Mouse (Mus musculus) neural tube, embryonic 12.5 days (tissue): ENCODE data around the gene Satb1. TPM values are rescaled to one million over a fixed set of nuclear protein-coding genes. Genes with fewer than 3 reads are reported as not detected.

Experiments used
- ATAC-seq: fragments of 200-750 bp; cut with Nextera tagmentation; 2 replicates; pipeline ENCODE4 v1.8.0; 2017; ENCODE audit warnings: low read depth, mild to moderate bottlenecking, moderate TSS enrichment, moderate library complexity; ENCODE audit not compliant: low FRiP score
- H3K27ac ChIP-seq: fragments of 300-500 bp; sonication (generic); 2 replicates; pipeline ENCODE4 v1.5.1; 2016
- H3K27me3 ChIP-seq: fragments of 300-500 bp; sonication (generic); replicated peaks from 2 replicates; pipeline ENCODE4 v1.6.1; 2016; ENCODE audit warnings: mild to moderate bottlenecking
- H3K36me3 ChIP-seq: fragments of 300-500 bp; sonication (generic); 2 replicates; pipeline ENCODE4 v1.6.1; 2016; ENCODE audit warnings: mild to moderate bottlenecking
- H3K4me1 ChIP-seq: fragments of 300-500 bp; sonication (generic); 2 replicates; pipeline ENCODE4 v1.6.1; 2016
- H3K4me2 ChIP-seq: fragments of 300-500 bp; sonication (generic); replicated peaks from 2 replicates; pipeline ENCODE4 v1.6.1; 2016; ENCODE audit warnings: mild to moderate bottlenecking
- H3K4me3 ChIP-seq: fragments of 300-500 bp; sonication (generic); 2 replicates; pipeline ENCODE4 v1.5.1; 2016
- H3K9ac ChIP-seq: fragments of 300-500 bp; sonication (generic); 2 replicates; pipeline ENCODE4 v1.6.1; 2016; ENCODE audit warnings: mild to moderate bottlenecking
- H3K9me3 ChIP-seq: fragments of 300-500 bp; sonication (generic); 2 replicates; pipeline ENCODE4 v1.6.1; 2016; ENCODE audit warnings: mild to moderate bottlenecking
- WGBS: fragments of 180-500 bp; shearing (Covaris S2); methylation state at CpG from one replicate; pipeline ENCODE4 v1.1.7; 2016; 5-methylcytosine and 5-hydroxymethylcytosine counted together
- polyA plus RNA-seq: library from polyadenylated mRNA; unstranded; fragments of >200 nt; fragmentation: Nextera tagmentation; extraction: Ambion mirVana; gene quantifications from 2 replicates; pipeline ENCODE4 v1.2.1, GENCODE M21; 2016

Gene Satb1
- 36.5 and 37.1 TPM in 2 replicates for polyA plus RNA-seq

DNA sequence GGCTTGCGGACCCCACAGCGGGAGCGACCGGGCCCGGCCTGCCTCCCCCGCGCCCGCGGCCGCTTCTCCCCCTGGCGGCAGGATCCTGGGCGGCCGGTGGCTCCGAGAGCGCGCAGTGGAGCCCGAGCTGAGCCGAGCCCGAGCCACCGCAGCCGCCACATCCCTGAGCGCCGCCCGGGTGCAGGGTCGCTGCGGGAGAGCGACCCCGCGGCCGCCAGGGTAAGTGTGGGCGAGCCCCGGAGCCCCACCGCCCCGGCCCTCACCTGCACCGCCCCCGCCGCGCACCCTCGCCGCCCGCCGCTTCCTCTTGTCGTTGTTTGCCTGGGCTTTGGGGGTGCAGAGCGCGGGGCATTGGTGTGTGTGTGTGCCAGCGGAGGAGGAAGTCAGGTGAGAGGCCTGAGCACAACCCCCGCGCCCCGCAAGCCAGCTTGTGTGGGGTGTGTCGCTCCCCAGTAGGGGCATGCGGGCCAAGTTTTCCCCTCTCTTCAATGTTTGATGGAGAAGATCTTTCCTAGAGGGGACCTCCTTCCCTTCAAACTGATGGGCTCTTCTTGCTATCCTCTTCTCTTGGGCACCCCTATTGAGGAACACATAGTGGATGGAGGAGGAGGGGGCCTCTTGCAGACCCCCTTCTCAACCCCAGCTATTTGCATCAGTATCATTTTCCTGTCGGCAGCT, at the start of gene Satb1:
Satb1 (minus strand) TSS at position 391 of the 678 bp plus-strand sequence.
- Histone ChIP-seq H3K4me1 (peaks cover 21% of the 10 kb centered on the region), H3K4me3 (peak within 1 kb of the TSS; percentile 70), H3K36me3 (no peaks in the 10 kb centered on the region), H3K27me3 (peaks cover 27% of the 10 kb centered on the region), H3K4me2 (peak within 1 kb of the TSS; percentile 98), H3K27ac (no peak within 1 kb of the TSS), H3K9ac (peak within 1 kb of the TSS; percentile 71), H3K9me3 (no peaks in the 10 kb centered on the region)
- peak; percentile 92 for ATAC-seq
- WGBS: under 1% methylated on average over 52 of the region's 52 CpGs

DNA sequence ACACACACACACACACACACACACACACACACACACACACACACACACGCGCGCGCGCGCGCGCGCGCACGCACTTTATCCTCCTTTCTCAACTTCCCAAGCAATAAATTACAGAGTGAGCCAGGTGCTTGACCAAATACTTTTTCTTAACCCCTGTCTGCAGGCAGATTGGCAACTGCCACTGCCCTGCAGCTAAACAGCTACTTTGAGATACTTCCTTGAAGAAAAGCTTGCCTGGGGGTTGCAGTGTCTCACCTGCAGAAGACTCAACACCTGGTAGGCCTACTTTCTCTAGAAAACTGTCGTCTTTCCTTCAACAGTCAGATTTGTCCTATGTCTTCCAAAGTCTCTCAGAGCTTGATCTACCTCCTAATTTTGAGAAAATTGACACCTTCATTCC, 49.5 kb upstream of the Satb1 start:
- Histone ChIP-seq H3K27ac (no peak overlapping the region), H3K4me2 (no peak overlapping the region), H3K4me1 (no peaks in the 10 kb centered on the region), H3K9me3 (no peaks in the 10 kb centered on the region), H3K36me3 (no peaks in the 10 kb centered on the region), H3K27me3 (no peaks in the 10 kb centered on the region), H3K9ac (no peak overlapping the region), H3K4me3 (no peak overlapping the region)
- no peak for ATAC-seq
- 93% methylated on average over 12 of the region's 12 CpGs for WGBS

DNA sequence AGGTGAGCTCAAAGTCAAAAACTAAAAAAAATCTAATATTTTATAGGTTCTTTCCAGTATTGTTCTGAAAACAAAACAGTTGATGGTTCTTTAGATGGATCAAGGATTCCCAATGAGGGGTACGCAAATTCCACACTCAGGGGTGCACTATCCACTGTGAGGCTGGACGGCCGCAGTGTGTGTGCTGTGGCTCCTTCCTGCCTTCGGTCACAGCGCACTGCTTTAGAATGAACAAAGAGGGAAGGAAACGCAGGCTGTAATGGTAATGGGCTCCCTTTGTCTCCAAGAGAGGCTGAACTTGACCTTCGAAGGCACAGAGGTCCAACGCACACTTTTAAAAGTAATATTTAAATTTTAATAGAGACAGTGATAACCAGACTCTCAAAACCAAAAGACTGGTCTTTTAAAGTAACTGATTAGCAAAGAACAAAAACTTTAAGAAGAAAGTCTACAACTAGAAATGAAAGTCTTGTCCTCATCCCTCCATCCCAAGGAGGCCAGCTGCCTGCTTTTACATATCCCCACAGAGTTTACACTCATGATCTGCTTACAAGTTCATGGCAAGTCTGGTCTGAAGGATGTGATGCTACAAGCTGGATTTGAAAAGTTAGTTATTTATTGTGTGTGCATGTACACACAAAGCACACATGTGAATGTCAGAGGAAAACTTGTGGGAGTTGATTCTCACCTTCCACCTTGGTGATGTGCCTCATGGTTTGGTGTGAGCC, 48.0 kb upstream of the Satb1 start:
- no peaks in the 10 kb centered on the region for H3K36me3 ChIP-seq
- 40% methylated on average over 8 of the region's 8 CpGs for WGBS
- no peak for ATAC-seq

DNA sequence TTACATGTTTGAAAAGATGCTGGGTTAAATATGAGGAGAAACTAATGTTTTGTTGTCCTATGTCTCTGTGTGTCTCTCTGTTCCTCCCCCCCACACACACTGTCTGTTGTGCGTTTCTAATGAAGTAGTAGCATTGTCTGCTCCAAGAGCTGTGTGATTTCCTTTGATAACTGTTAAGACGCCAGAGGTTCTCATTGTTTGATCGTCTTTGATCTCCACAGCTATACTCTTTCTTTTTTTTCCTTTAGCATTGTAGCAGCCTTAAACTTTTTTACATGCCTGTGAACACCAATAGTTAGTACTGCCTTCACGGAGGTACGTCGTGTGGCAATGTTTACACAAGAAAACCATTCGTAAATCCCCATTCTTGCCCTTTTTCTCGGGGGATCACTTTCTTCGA, 47.1 kb upstream of the Satb1 start:
- H3K9me3 ChIP-seq: no peaks in the 10 kb centered on the region
- H3K27ac ChIP-seq: no peak overlapping the region
- ATAC-seq: no peak
- H3K4me2 ChIP-seq: no peak overlapping the region
- H3K36me3 ChIP-seq: no peaks in the 10 kb centered on the region
- WGBS: 23% methylated on average over 9 of the region's 9 CpGs
- no peak overlapping the region for H3K4me3 ChIP-seq
- no peaks in the 10 kb centered on the region for H3K27me3 ChIP-seq
- no peaks in the 10 kb centered on the region for H3K4me1 ChIP-seq
- H3K9ac ChIP-seq: no peak overlapping the region

More for the DNA sequence above, 48.0 kb upstream of the Satb1 start:
- H3K27me3 ChIP-seq: no peaks in the 10 kb centered on the region
- H3K4me1 ChIP-seq: no peaks in the 10 kb centered on the region
- no peak overlapping the region for H3K27ac ChIP-seq
- H3K4me2 ChIP-seq: no peak overlapping the region
- H3K9me3 ChIP-seq: no peaks in the 10 kb centered on the region
- H3K4me3 ChIP-seq: no peak overlapping the region
- no peak overlapping the region for H3K9ac ChIP-seq

DNA sequence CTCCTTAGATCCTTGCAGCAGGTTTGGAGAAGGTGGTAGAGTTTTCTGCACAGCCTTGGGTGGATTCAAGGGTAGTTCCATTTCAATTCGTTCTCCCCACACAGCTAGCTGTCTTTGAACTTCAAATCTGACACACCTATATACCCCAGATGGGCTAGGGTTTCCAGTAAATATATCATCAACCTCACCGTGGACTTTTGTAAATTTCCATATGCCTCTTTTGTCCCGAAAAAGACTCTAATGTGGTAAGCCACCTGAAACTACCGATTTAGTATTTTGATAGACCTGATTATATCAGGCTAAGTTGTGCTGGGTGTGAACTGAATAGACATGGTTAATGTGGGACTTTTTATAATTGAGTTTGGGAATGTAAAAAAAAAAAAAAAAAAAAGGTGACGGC, 46.6 kb upstream of the Satb1 start:
- Histone ChIP-seq H3K4me3 (no peak overlapping the region), H3K36me3 (no peaks in the 10 kb centered on the region), H3K27me3 (no peaks in the 10 kb centered on the region), H3K9ac (no peak overlapping the region), H3K4me1 (no peaks in the 10 kb centered on the region), H3K27ac (no peak overlapping the region), H3K4me2 (no peak overlapping the region), H3K9me3 (no peaks in the 10 kb centered on the region)
- no peak for ATAC-seq
- 88% methylated on average over 5 of the region's 5 CpGs for WGBS

DNA sequence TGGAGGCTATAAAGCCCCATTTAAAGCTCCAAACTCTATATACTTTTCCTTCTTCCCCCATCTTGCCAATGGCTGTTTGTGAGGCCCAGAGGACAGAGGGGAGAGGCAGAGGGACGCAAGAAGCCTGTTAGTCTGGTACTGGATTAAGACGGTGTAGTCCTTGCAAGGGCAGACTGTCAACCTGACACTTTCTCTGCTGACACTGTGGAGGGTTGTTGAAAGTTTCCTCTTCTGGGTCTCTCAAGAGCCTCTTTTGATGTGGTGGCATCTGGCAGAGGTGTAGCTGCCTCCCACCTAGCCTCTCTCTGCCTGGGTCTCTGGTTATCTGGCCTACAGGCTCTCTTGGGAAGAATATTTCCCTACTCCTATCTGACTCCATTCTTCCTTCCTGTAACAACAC, 46.1 kb upstream of the Satb1 start:
- no peaks in the 10 kb centered on the region for H3K4me1 ChIP-seq
- H3K36me3 ChIP-seq: no peaks in the 10 kb centered on the region
- H3K27ac ChIP-seq: no peak overlapping the region
- WGBS: 83% methylated on average over 2 of the region's 2 CpGs
- no peaks in the 10 kb centered on the region for H3K27me3 ChIP-seq
- H3K9me3 ChIP-seq: no peaks in the 10 kb centered on the region
- H3K9ac ChIP-seq: no peak overlapping the region
- no peak overlapping the region for H3K4me2 ChIP-seq
- no peak for ATAC-seq
- no peak overlapping the region for H3K4me3 ChIP-seq

DNA sequence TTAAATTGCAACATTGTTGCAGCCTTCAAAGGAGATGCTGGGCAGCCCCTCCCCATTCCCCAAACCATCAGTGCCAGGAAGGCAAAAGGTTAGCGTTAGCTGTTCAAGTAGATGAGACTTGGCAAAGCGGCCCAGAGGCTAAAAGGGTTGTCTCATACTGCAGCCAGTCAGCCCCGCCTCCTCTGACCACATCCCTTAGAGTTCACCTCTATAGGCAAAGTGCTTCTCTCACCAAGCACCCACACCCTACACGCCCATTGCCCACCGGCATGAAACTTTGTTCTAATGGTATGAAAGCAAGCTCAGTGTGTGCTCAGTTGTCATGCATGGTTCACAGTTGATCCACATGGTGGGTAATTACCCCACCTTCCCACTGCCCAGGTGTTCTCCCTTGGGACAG, 43.4 kb upstream of the Satb1 start:
- Histone ChIP-seq H3K36me3 (no peaks in the 10 kb centered on the region), H3K4me2 (no peak overlapping the region), H3K27ac (no peak overlapping the region), H3K27me3 (no peaks in the 10 kb centered on the region), H3K4me1 (no peaks in the 10 kb centered on the region), H3K9me3 (no peaks in the 10 kb centered on the region), H3K9ac (no peak overlapping the region), H3K4me3 (no peak overlapping the region)
- WGBS: 87% methylated on average over 5 of the region's 5 CpGs
- ATAC-seq: no peak

DNA sequence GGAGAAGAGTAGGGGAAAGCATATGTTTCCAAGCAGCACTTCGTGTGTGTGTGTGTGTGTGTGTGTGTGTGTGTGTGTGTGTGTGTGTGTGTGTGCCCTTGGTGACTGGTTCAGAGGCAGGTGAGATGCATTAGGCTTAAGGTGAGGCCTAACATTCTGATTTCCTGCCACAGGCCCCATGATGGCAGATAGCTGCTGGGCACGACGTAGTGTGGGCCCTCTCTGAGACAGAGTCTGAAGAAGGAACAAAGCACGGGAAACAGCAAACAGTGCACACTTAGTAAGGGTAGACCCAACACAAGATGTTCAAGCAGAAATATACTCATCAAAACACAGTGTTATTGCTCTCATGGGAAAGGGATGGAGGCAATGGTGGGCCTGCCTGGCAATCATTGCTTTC, 24.5 kb upstream of the Satb1 start:
- no peaks in the 10 kb centered on the region for H3K36me3 ChIP-seq
- H3K27ac ChIP-seq: no peak overlapping the region
- 86% methylated on average over 4 of the region's 4 CpGs for WGBS
- no peaks in the 10 kb centered on the region for H3K9me3 ChIP-seq
- H3K9ac ChIP-seq: no peak overlapping the region
- H3K4me2 ChIP-seq: no peak overlapping the region
- ATAC-seq: no peak
- no peaks in the 10 kb centered on the region for H3K27me3 ChIP-seq
- no peak overlapping the region for H3K4me3 ChIP-seq
- H3K4me1 ChIP-seq: no peaks in the 10 kb centered on the region

DNA sequence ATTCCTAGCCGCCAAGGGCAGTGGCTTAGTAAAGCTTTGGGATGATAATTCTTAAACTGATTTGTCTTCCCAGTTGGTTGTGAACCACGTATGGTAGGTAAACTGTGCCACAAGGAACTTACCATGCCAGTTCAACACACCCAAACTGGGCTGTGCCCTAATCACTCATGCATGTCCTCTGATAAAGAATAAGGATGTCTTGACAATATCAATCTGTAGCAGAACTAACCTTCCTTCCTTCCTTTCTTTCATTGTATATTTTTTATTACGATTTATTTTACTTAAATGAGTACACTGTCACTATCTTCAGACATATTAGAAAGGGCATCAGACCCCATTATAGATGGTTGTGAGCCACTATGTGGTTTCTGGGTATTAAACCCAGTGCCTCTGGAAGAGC, 23.2 kb upstream of the Satb1 start:
- Histone ChIP-seq H3K4me2 (no peak overlapping the region), H3K27me3 (no peaks in the 10 kb centered on the region), H3K36me3 (no peaks in the 10 kb centered on the region), H3K9ac (no peak overlapping the region), H3K27ac (no peak overlapping the region), H3K9me3 (no peaks in the 10 kb centered on the region), H3K4me3 (no peak overlapping the region), H3K4me1 (no peaks in the 10 kb centered on the region)
- WGBS: 88% methylated on average over 3 of the region's 3 CpGs
- ATAC-seq: no peak

DNA sequence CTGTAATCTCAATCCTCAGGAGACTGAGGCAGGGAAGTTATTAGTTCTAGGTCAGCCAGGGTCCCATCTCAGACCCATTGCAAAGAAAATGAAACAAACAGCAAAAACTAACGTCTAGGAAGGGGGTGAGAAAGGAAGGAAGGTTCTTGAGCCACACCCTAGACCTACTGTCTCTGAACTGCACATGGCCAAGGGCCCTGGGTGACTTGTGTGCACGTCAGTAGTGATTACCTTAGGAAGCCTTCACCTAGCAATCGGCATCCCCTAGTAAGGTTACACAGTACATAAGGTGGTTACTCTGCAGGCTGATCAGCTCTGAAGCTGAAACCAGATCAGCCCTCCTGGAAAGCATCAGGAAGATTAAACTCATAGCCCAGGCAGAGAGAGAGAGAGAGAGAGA, 22.2 kb upstream of the Satb1 start:
- Histone ChIP-seq H3K27me3 (no peaks in the 10 kb centered on the region), H3K9ac (no peak overlapping the region), H3K27ac (no peak overlapping the region), H3K4me2 (no peak overlapping the region), H3K36me3 (no peaks in the 10 kb centered on the region), H3K4me1 (no peaks in the 10 kb centered on the region), H3K9me3 (no peaks in the 10 kb centered on the region), H3K4me3 (no peak overlapping the region)
- ATAC-seq: no peak
- WGBS: 79% methylated on average over 3 of the region's 3 CpGs

DNA sequence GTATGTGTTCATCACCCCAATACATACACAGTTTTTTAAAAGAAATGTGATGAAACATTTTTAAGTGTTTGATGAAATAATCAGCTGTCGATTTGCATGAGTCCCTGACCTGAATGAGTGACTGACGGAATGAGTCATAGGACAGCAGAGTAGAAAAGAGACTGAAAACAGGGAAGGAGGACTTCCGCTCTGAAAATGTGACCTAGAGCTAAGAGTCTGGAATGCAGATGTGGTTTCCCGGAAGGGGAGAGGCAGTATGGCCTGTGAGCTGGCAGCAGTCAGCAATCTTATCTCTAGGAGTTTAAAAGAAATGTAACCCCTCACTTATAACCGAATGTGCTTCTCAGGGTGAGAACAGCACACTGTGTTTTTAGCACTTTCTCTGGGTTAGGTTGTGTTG, 20.9 kb upstream of the Satb1 start:
- H3K4me2 ChIP-seq: no peak overlapping the region
- H3K4me1 ChIP-seq: no peaks in the 10 kb centered on the region
- ATAC-seq: no peak
- H3K9ac ChIP-seq: no peak overlapping the region
- WGBS: 92% methylated on average over 5 of the region's 5 CpGs
- H3K27ac ChIP-seq: no peak overlapping the region
- H3K9me3 ChIP-seq: no peaks in the 10 kb centered on the region
- no peaks in the 10 kb centered on the region for H3K36me3 ChIP-seq
- no peaks in the 10 kb centered on the region for H3K27me3 ChIP-seq
- no peak overlapping the region for H3K4me3 ChIP-seq

DNA sequence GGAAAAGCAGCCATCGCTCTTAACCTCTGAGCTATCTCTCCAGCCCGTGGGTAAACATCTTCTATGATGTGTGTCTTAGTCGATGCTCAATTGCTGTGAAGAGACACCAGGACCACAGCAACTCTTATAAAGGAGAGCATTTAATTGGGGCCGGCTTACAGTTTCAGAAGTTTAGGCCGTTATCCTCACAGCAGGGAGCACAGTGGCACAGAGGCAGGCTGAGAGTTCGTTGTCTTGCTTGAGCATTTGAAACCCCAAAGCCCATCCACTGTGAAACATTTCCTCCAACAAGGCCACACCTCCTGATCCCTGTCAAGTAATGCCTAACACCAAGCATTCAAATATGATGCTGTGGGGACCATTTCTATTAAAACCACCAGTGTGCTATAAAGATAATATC, 7.5 kb upstream of the Satb1 start:
- Histone ChIP-seq H3K4me3 (no peak overlapping the region), H3K9ac (no peak overlapping the region), H3K27ac (no peak overlapping the region), H3K36me3 (no peaks in the 10 kb centered on the region), H3K4me2 (no peak overlapping the region), H3K9me3 (no peaks in the 10 kb centered on the region), H3K27me3 (no peaks in the 10 kb centered on the region), H3K4me1 (no peaks in the 10 kb centered on the region)
- WGBS: 63% methylated on average over 6 of the region's 6 CpGs
- ATAC-seq: no peak

DNA sequence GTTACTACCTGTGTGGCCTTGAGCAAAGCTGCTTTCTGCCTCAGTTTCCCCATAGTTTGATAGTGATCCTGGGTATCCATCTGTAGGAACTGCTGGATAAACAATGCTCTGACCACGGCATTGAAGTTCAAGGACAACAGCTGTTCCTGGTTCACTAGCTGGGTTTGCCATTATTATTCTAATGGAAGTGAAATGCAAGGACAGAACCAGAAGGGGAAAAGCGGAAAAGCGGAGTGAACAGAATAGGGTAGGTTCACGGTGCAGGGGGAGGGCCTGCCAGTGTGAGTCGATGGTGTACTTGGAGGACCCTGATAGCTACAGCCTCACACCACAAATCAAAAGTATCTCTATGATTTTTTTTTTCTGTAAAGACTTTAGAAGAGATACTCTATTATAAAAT, 6.4 kb upstream of the Satb1 start:
- no peak overlapping the region for H3K9ac ChIP-seq
- 67% methylated on average over 5 of the region's 5 CpGs for WGBS
- no peak overlapping the region for H3K4me3 ChIP-seq
- no peaks in the 10 kb centered on the region for H3K9me3 ChIP-seq
- H3K4me1 ChIP-seq: no peaks in the 10 kb centered on the region
- no peaks in the 10 kb centered on the region for H3K36me3 ChIP-seq
- H3K27me3 ChIP-seq: 0 out of 2 replicates have a peak, but pooled peaks cover 4% of the 10 kb centered on the region
- H3K4me2 ChIP-seq: no peak overlapping the region
- ATAC-seq: no peak
- H3K27ac ChIP-seq: no peak overlapping the region
